Mouse (Mus musculus): ENCODE measurements around the gene Gm7534.
"Not testable (repeated sequence)": the region's sequence is repeated elsewhere in the genome, so short reads cannot be mapped to it uniquely, and the experiment has no call there.

Gene Gm7534

GRCm38 (mm10) chr4:134203340-134203896, 614 bp upstream of the Gm7534 start:
- no peak for DNase-seq (ENCODE audit: low read depth)

- no peak for DNase-seq (ENCODE audit: low read depth)
Measured at GRCm38 (mm10) chr4:134199371-134199770, 3.4 kb downstream of the Gm7534 start.

GRCm38 (mm10) chr4:134186268-134186667, 16.5 kb downstream of the Gm7534 start:
- DNase-seq (ENCODE audit: low read depth) = no peak

GRCm38 (mm10) chr4:134185569-134185968, 17.2 kb downstream of the Gm7534 start:
- no peak for DNase-seq (ENCODE audit: low read depth)

GRCm38 (mm10) chr4:134183711-134184110, 19.1 kb downstream of the Gm7534 start:
- no peak for DNase-seq (ENCODE audit: low read depth)

GRCm38 (mm10) chr4:134181825-134182224, 21.0 kb downstream of the Gm7534 start:
- no peak for DNase-seq (ENCODE audit: low read depth)

- no peak for DNase-seq (ENCODE audit: low read depth)
Measured at GRCm38 (mm10) chr4:134181112-134181511, 21.7 kb downstream of the Gm7534 start.

GRCm38 (mm10) chr4:134172391-134172790, 30.4 kb downstream of the Gm7534 start:
- DNase-seq (ENCODE audit: low read depth) = no peak

- no peak for DNase-seq (ENCODE audit: low read depth)
Measured at GRCm38 (mm10) chr4:134166906-134167305, 35.9 kb downstream of the Gm7534 start.

- DNase-seq (ENCODE audit: low read depth) = no peak
Measured at GRCm38 (mm10) chr4:134165548-134166465, 37.0 kb downstream of the Gm7534 start.

GRCm38 (mm10) chr4:134165024-134165423, 37.8 kb downstream of the Gm7534 start:
- no peak for DNase-seq (ENCODE audit: low read depth)

- DNase-seq (ENCODE audit: low read depth) = no peak
Measured at GRCm38 (mm10) chr4:134164591-134164990, 38.2 kb downstream of the Gm7534 start.

GRCm38 (mm10) chr4:134160071-134160470, 42.7 kb downstream of the Gm7534 start:
- DNase-seq (ENCODE audit: low read depth) = not testable (repeated sequence)

- DNase-seq (ENCODE audit: low read depth) = no peak
Measured at GRCm38 (mm10) chr4:134158774-134159173, 44.0 kb downstream of the Gm7534 start.

- DNase-seq (ENCODE audit: low read depth) = no peak
Measured at GRCm38 (mm10) chr4:134157558-134157957, 45.2 kb downstream of the Gm7534 start.

GRCm38 (mm10) chr4:134156744-134157143, 46.1 kb downstream of the Gm7534 start:
- DNase-seq (ENCODE audit: low read depth) = peak; percentile 79

- DNase-seq (ENCODE audit: low read depth) = no peak
Measured at GRCm38 (mm10) chr4:134155961-134156465, 46.8 kb downstream of the Gm7534 start.

GRCm38 (mm10) chr4:134155531-134155930, 47.3 kb downstream of the Gm7534 start:
- DNase-seq (ENCODE audit: low read depth) = no peak

GRCm38 (mm10) chr4:134154354-134154753, 48.5 kb downstream of the Gm7534 start:
- no peak for DNase-seq (ENCODE audit: low read depth)

GRCm38 (mm10) chr4:134153656-134154055, 49.1 kb downstream of the Gm7534 start:
- no peak for DNase-seq (ENCODE audit: low read depth)

- no peak for DNase-seq (ENCODE audit: low read depth)
Measured at GRCm38 (mm10) chr4:134152112-134152511, 50.7 kb downstream of the Gm7534 start.

- no peak for DNase-seq (ENCODE audit: low read depth)
Measured at GRCm38 (mm10) chr4:134149389-134149788, 53.4 kb downstream of the Gm7534 start.

- DNase-seq (ENCODE audit: low read depth) = not testable (repeated sequence)
Measured at GRCm38 (mm10) chr4:134144297-134144696, 58.5 kb downstream of the Gm7534 start.

All from fibroblast of lung, adult 2 months (primary cell).